ENCODE assay signal across 10 mouse cellular contexts in genomic region chr8:49829345-49829744, GRCm38 (mm10).
DNase-seq lines count a peak whose midpoint lies in the region; ATAC-seq and TF ChIP-seq lines count a peak whose summit lies in the region.
"Had no signal": no experiment of that assay in that cellular context is flagged by ENCODE, and none has a peak within 500 bp of the region (broad histone marks: within the 10 kb centered on the region; RNA-seq: fewer than 3 reads in every experiment).

No protein-coding gene starts in this region.

- no peaks in the 10 kb centered on the region for H3K9me3 ChIP-seq in forebrain, embryonic 12.5 days
- H3K9me3 ChIP-seq in midbrain, embryonic 11.5 days (ENCODE audit: control insufficient read depth, low read length): no peaks in the 10 kb centered on the region
- H3K9me3 ChIP-seq: heart, embryonic 15.5 days; neural tube, embryonic 12.5 days had no signal

- ATAC-seq in forebrain, embryonic 12.5 days (ENCODE audit: low FRiP score): peak; percentile 49; the same call in 1 of the 2 replicates
- ATAC-seq in midbrain, embryonic 11.5 days (ENCODE audit: low FRiP score): no peak
- ATAC-seq in megakaryocyte progenitor cell, adult 5-6 weeks (replicated peaks; ENCODE audit: poor library complexity): no peak

- no peaks in the 10 kb centered on the region for H3K4me1 ChIP-seq in forebrain, embryonic 12.5 days
- no peaks in the 10 kb centered on the region for H3K4me1 ChIP-seq in midbrain, embryonic 11.5 days (ENCODE audit: control insufficient read depth, insufficient read depth, low read length)
- H3K4me1 ChIP-seq: heart, embryonic 15.5 days; neural tube, embryonic 12.5 days had no signal

- WGBS in forebrain, embryonic 12.5 days: 30% methylated on average over 2 of the region's 2 CpGs
- 40% methylated on average over 2 of the region's 2 CpGs for WGBS in midbrain, embryonic 11.5 days

- no peak overlapping the region for H3K9ac ChIP-seq in forebrain, embryonic 12.5 days
- no peak overlapping the region for H3K9ac ChIP-seq in midbrain, embryonic 11.5 days (ENCODE audit: low read length)
- H3K9ac ChIP-seq: heart, embryonic 15.5 days; neural tube, embryonic 12.5 days had no signal

- no peak overlapping the region for H3K4me3 ChIP-seq in forebrain, embryonic 12.5 days (replicated peaks)
- no peak overlapping the region for H3K4me3 ChIP-seq in layer of hippocampus, adult 2 months
- H3K4me3 ChIP-seq in midbrain, embryonic 11.5 days (ENCODE audit: low read depth, low read length): no peak overlapping the region
- H3K4me3 ChIP-seq: heart, embryonic 15.5 days; neural tube, embryonic 12.5 days had no signal

- TF ChIP-seq CTCF in layer of hippocampus, adult 2 months (conservative IDR thresholded peaks at IDR 0.05): peak; percentile 92

- no peaks in the 10 kb centered on the region for H3K36me3 ChIP-seq in forebrain, embryonic 12.5 days (replicated peaks)
- H3K36me3 ChIP-seq in midbrain, embryonic 11.5 days (ENCODE audit: control insufficient read depth, insufficient read depth, low read length): no peaks in the 10 kb centered on the region
- H3K36me3 ChIP-seq: heart, embryonic 15.5 days; neural tube, embryonic 12.5 days had no signal

- no peak overlapping the region for H3K4me2 ChIP-seq in forebrain, embryonic 12.5 days
- no peak overlapping the region for H3K4me2 ChIP-seq in midbrain, embryonic 11.5 days
- H3K4me2 ChIP-seq: heart, embryonic 15.5 days; neural tube, embryonic 12.5 days had no signal

- H3K27ac ChIP-seq in forebrain, embryonic 12.5 days: no peak overlapping the region
- H3K27ac ChIP-seq in layer of hippocampus, adult 2 months: no peak overlapping the region
- no peak overlapping the region for H3K27ac ChIP-seq in midbrain, embryonic 11.5 days (ENCODE audit: low read depth, low read length)
- H3K27ac ChIP-seq: heart, embryonic 15.5 days; neural tube, embryonic 12.5 days had no signal

- H3K27me3 ChIP-seq in forebrain, embryonic 12.5 days: 0 out of 2 replicates have a peak, but pooled peaks cover 4% of the 10 kb centered on the region
- H3K27me3 ChIP-seq in midbrain, embryonic 11.5 days (ENCODE audit: control insufficient read depth, insufficient read depth, low read length): no peaks in the 10 kb centered on the region
- H3K27me3 ChIP-seq: heart, embryonic 15.5 days; neural tube, embryonic 12.5 days had no signal

- DNase-seq in cerebellum, adult 18-20 months: peak; percentile 32 to 39
- no peak for DNase-seq in cerebellum, adult 9-11 months
- peak; percentile 32 for DNase-seq in urinary bladder, postnatal 14 days (ENCODE audit: low spot score)
- DNase-seq in urinary bladder, adult 18-20 months (ENCODE audit: low spot score in 2 of 2): no peak
- peak; percentile 67 to 72 for DNase-seq in layer of hippocampus, adult 2 months (ENCODE audit: low spot score in 2 of 2)
- peak; percentile 92 for DNase-seq in midbrain, embryonic 11.5 days (ENCODE audit: low spot score, missing footprints)

Comparison
In these comparisons a context has a peak if more than half of its experiments do, and no peak if none do; other contexts are left out.
1. DNase-seq: peak in cerebellum, adult 18-20 months (2 of 2), urinary bladder, postnatal 14 days (single experiment), layer of hippocampus, adult 2 months (2 of 2) and midbrain, embryonic 11.5 days (single experiment); none in cerebellum, adult 9-11 months (single experiment) and urinary bladder, adult 18-20 months (0 of 2).